Mouse (Mus musculus) spleen, postnatal 36 days (tissue): ENCODE results near the gene Gfer.

ENCODE experiments used
- DNase-seq, 2 experiments: peaks; one replicate each; pipeline ENCODE4 v3.0.0; 2022; ENCODE audit warnings: low spot score in 2 of 2, mixed read lengths in 1 of 2

Gene Gfer

DNA sequence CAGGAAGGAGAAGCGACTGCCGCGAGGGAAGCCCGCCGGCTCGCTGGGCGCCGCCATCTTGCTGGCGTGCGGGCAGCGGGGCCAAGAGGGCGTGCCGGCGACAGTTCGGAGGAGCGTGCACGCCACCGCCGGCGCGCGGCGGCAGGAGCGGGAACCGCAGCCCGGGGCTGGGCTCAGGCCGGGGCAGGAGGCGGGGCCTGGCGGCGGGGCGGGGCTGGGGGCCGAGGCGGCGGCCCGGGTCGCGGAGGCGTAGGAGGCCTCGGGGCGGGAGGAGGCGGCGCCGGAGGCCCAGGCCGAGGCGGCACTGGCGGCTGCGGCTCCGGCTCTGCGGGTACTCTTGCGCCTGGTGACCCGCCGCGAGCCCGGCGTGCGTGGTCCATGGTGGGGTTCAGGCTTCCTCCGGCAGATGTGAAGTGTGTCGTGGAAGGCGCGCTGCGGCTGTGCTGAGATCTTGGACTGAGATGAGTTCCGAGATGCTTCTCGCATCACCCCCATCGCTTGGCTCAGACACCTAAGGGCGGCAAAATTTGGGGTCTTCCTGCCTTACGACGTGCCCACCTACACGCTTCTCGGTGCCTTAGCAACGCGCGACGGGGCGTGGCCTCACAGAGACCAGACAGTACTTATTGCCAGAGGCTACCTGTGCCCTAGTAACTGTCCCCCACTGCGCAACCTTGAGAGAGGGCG lies at the start of gene Gfer, which contains the start of gene Noxo1:
Gene Gfer (minus strand): TSS at position 146 of the 687 bp plus-strand sequence.
Gene Noxo1 (plus strand): TSS at position 224 of the 687 bp plus-strand sequence.
- DNase-seq, result peak; percentile 83 to 86

DNA sequence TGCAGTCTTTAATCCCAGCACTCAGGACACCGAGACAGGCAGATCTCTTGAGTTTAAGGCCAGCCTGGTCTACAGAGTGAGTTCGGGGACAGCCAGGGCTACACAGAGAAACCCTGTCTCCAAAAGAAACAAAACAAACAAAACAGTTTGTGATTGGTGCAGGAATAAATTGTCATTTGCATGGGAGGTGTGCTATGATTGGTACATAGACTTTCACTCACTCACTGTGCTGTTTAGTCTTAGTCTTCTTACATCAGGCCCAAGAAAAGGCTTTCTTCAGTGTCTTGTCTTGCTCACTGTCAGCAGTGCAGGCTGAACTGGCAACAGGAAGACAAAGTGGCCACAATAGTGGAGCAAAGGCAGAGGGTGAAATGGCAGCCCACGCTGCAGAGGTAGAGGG lies 48.4 kb upstream of the Gfer start:
- no peak for DNase-seq

DNA sequence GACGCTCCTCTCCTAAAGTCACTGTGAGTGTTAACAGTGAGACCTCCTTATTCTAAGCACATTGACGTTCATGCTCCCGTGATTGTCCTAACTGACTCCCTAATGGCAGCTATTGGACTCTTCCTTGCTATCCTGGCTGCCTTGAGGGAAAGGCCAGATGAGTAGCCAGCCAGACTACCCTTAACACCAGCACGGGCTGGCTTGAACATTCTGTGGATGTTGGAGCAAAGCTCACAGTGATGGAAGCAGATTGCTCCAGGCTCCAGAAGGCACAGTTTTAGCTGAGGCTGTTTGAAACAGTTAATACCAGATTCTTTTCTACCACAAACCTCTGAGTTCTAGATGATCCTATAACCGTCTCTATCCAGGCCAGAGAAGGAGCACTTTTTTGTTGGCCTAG lies 47.9 kb upstream of the Gfer start:
- DNase-seq, result no peak

DNA sequence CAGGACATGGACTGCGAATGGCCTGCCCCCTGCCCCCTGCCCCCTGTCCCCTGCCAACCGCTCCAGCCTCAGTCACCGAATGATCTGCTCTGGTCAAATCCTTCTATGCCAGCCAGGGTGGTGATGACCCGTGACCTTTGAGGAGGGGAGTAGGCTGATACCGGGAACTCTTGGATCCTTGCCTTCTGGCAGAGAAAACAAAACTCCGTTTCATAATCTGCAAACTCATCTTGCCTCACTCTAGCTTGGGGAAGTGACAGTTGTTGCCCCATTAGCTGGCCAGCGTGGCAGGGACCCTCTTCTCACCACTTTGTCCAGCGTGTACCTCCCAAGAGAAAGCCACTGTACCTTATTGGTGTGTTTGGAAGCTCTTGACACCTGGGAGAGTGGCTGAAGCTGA lies 46.4 kb upstream of the Gfer start:
- no peak for DNase-seq

DNA sequence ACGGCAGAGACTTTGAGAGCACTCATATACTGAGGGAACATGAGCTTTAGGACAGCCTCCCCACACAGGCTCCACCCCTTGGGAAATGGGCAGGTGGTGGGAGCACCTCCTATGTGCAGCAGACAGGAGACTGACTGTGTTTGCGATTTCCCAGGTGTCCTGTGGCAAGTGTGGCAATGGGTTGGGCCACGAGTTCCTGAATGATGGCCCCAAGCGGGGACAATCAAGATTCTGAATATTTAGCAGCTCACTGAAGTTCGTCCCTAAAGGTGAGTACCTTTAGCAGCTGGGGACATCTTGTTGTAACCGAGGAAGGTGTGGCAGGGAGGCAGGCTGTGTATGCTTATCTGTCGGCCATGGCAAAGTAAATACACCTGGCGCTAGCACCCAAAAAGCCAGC lies 44.0 kb upstream of the Gfer start:
- DNase-seq, result no peak

DNA sequence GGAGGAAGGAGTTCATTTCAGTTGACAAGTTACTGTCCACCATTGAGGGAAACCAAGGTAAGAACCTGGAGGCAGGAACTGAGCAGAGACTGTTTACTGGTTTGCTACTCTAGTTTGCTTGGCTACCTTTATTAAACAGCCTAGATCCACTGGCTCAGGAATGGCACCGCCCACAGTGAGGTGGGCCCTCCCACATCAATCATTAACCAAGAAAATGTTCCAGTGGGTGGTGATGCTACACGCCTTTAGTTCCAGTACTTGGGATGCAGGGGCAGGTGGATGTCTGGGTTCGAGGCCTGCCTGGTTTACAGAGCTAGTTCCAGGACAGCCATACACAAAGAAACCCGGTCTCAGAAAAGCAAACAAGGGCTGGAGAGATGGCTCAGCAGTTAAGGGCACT lies 42.3 kb upstream of the Gfer start:
- no peak for DNase-seq

DNA sequence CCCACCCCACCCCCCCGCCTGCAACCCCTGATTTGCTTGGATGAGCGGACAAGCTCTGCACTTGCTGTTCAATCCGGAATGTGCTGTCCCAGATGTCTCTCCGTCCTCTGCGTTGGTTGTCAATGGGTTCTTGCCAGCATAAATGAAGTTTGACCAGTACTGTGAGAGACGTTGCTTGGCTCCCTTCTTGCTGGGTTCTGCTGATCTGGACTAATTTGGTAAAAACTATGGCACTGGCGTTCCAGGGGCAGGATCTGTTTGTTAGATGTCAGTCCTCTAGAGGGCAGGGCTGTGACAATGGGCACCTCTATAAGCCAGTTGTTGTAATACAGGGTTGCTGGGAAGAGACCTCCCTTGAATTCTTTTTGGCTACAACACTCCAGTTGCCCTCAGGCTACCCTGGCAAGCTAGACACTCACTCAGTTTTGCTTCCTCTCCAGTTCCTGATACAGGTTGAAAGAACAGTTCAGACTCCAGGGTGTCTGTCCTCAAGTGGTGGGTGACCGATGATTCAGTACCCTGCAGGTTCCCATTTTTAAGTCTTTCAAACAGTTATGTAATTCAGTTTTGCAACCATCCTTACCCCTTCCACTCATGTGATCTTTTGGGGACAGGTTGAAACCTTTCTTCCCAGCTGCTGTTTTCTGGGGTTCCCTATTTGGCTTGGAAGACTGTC lies 41.3 kb upstream of the Gfer start:
- no peak for DNase-seq

DNA sequence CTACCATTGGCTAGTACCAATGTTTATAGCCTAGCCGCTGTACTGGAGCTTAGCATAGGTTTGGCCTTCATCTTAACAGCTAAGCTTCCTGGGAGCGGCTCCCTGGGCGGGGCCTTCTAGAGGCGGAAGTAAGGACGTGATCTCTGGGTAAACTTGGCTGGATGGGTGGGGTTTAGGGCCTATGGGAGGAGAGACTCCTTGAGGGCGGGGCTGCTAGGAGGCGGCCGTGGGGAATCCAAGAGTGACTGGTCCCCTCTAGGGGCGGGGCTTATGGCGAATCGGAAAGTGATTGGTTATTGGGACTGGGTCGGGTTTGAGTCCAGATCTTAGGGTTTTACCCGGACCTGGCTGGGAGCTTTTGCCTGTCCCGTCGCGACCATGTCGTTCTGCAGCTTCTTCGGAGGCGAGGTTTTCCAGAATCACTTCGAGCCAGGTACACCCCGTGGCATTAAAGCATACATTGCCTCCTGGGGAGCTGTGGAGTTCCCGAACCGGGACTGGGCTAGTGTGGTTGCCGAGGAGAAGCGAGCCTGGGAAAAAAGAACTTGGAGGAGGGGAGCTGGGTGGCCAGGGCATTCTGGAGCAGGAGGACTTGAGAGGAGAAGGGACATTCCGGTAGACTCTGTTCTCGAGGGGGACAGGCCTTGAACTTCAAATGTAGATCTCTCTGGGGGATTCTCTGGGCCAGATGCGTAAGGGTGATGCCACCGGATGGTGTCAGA lies 40.5 kb upstream of the Gfer start, which contains the start of gene Msrb1:
Gene Msrb1 (plus strand): TSS at position 313 of the 722 bp plus-strand sequence.
- peak; percentile 99 for DNase-seq

DNA sequence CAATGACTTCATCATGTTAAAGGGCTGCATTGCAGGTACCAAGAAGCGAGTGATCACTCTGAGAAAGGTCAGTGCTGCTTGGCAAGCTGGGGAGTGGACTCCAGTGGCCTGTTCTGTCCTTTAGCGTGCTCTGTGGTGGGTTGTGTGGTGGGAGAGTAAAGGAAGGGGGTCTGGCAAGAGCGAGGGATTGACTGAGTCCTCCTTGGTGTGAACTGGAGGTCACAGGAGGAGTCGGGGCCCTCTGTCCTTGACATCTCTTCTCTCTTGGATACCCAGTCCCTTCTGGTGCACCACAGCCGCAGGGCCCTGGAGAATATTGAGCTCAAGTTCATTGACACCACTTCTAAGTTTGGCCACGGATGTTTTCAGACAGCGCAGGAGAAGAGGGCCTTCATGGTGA lies 39.5 kb upstream of the Gfer start:
- DNase-seq, result no peak

DNA sequence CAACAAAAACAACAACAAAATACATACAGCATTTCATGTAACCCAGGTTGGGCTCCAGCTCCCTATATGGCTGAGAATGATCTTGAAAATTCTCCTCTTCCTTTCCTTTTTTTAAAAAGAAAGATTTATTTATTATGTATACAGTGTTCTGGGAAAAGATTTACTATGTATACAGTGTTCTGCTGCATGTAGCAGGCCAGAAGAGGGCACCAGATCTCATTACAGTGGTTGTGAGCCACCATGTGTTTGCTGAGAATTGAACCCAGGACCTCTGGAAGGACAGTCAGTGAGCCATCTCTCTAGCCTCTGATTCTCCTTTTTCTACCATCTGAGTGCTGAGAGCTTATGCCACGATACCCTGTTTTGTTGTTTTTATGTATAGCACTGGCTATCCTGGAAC lies 38.6 kb upstream of the Gfer start:
- no peak for DNase-seq

DNA sequence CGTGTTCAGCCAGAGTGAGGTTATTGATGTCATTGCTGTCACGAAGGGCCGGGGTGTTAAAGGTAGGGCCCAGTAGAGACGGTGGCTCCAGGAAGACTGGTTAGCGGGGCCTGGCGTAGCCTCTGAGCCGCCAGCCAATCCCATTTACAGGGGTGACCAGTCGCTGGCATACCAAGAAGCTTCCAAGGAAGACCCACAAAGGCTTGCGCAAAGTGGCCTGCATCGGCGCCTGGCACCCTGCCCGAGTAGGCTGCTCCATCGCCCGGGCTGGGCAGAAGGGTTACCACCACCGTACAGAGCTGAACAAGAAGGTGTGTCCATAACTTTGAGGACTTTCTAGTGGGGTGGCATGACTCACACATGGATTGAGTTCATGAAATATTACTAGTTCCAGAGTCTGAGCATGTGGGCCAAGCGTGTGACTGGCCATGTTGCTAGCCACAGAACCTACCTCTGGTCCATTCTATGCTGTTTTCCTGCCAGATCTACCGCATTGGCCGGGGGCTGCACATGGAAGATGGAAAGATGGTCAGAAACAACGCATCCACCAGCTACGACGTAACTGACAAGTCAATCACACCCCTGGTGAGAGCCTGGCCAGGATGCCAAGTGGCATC lies 37.6 kb upstream of the Gfer start:
- no peak for DNase-seq

DNA sequence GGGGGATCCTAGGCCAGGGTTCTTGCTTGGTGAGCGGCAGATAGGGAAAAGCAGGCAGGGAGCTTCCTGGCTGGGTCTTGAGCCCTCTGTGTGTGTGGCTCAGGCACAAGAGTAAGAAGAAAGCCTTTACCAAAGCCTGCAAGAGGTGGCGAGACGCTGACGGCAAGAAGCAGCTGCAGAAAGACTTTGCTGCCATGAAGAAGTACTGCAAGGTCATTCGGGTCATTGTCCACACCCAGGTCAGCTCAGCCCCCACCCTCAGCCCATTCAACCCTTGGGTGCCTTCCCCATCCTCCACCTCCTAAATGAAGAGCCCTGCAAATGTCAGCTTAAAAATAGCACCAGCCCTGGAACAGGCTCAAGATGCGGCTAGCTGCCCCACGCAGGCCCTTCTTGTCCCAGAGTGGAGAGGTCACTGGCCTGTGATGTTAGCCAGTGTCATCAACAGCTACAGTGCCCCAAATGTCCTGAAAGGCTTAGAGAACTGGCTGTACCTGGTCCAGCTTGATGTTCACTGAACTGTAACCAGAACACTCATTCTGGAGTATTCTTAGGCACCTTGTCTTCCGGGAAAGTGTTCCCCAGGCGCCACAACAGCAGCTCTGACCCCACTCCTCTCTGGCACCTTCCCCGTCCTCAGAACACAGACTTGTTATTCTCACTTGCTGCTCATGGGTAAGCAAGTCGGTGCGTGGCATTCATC lies 36.4 kb upstream of the Gfer start:
- DNase-seq, result no peak

DNA sequence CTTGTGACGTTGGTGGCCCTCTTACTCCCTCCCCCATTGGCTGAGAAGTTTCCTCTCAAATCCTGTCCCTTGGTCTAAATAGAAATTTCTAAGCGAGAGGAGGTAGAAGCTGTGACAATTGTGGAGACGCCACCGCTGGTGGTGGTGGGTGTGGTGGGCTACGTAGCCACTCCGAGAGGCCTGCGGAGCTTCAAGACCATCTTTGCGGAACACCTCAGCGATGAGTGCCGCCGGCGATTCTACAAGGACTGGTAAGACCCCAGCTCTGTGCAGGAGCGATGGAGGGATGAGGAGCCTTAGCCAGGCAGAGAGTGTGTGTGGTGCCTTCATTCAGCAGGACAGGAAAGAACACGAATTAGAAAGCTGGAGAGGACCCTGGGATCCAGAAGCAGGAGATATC lies 34.8 kb upstream of the Gfer start:
- no peak for DNase-seq

DNA sequence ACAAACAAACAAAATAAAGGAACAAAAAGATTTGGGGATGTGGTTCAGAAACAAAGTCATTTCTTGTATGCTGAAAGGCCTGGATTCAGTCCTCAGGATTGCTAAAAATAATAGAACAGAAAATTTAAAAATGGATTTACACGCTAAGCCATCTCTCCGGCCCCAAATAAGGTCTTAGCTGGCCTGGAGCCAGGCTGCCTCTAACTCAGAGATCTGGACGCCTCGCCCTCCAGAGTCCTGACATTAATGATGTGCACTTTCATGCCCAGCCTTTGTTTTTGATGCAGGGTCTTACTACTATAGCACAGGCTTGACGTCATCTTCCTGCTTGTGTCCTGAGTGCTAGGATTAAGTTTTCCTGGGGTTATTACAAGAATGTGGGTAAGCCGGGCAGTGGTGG lies 33.1 kb upstream of the Gfer start:
- DNase-seq, result no peak

DNA sequence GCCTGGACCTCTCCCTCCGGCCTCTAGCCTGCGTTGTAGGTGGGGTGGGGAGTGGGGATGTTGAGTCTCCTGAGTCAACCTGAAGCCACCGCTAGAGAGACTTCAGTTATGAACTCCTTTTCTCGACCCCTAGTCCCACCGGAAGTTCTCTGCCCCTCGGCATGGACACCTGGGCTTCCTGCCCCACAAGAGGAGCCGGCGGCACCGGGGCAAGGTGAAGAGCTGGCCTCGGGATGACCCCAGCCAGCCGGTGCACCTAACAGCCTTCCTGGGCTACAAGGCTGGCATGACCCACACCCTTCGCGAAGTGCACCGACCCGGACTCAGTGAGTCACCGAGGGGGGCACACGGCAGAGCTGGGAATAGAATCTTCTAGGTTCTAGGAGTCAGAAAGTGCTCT lies 32.2 kb upstream of the Gfer start:
- no peak for DNase-seq

DNA sequence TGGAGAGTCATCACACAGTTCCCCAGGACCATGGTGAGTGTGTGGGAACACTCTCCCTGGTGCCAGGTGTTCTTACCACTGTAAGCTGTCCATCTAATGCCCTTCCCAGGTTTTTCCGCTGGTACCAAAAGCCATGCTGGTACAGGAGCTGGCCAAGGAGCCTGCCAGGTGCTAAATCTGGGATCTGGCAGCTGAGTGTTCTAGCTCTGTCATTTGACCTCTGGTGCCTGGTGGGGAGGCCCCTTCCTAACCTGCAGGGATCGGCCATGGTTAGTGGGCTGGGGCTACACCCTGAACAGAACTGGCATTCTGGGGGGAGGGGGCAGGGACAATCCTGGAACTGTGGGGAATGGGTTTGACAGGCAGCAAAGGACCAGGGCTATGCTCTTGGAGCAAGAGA lies 31.7 kb upstream of the Gfer start, which contains the start of gene Rpl3l:
Gene Rpl3l (plus strand): TSS at position 203 of the 400 bp plus-strand sequence.
- DNase-seq, result no peak

DNA sequence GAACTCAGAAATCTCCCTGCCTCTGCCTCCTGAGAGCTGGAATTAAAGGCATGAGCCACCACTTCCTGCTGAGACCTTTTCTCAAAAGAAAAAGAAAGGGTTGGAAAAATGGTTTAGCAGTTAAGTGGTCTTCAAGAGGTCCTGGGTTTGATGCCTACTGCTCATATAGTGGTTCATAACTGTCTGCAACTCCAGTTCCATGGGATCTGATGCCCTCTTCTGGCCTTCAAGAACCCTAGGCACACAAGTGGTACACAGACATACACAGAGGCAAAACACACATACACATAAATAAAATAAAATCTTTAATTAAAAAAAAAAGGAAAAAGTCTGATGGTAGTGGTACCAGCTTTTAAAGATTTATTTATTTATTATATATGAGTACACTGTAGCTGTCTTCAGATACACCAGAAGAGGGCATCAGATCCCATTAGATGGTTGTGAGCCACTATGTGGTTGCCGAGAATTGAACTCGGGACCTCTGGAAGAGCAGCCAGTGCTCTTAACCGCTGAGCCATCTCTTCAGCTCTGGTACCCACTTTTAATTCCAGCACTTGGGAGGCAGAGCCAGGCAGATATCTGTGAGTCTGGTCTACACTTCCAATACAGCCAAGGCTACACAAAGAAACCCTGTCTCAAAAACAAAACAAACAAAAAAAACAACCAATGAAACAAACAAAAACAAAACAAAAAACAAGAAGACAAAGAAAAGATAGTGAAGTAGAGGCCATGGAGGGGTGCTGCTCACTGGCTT lies 29.9 kb upstream of the Gfer start:
- DNase-seq, result no peak

DNA sequence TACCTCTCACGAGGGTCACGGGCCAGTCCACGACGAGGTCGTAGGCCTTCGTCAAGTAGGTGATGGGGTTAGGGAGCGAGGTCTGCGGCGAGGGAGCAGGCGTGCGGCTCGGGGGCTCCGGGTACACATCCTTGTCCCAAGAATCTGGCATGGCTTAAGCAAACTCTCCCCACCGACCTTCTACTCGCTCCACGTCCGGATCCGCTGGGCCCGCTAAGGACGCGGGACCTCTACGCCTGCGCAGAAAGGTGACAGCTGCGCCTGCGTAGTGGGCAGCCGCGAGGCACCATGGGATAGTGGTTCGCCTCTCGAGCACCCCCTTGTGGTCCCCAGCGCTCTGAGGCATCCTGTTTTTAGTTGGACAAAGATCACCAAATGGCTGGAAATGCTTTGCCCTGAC lies 28.2 kb upstream of the Gfer start, which contains the start of gene Ndufb10:
Gene Ndufb10 (minus strand): TSS at position 295 of the 400 bp plus-strand sequence.
- peak; percentile 92 to 94 for DNase-seq

DNA sequence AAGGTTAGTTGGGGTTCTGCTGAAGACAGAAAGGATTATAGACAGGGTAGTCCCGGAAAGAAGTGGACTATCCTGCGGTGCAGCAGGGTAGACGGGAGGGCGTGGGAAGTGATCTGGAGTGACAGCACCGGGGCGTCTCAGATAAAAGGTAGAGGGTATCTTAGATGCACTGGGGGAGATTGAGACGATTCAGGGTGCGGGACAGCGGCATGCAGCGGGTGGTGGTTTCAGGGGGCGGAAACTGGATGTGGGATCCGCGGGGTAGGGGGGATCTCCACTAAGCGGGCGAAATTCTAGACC lies 27.9 kb upstream of the Gfer start:
- DNase-seq, result peak; percentile 19 to 50

DNA sequence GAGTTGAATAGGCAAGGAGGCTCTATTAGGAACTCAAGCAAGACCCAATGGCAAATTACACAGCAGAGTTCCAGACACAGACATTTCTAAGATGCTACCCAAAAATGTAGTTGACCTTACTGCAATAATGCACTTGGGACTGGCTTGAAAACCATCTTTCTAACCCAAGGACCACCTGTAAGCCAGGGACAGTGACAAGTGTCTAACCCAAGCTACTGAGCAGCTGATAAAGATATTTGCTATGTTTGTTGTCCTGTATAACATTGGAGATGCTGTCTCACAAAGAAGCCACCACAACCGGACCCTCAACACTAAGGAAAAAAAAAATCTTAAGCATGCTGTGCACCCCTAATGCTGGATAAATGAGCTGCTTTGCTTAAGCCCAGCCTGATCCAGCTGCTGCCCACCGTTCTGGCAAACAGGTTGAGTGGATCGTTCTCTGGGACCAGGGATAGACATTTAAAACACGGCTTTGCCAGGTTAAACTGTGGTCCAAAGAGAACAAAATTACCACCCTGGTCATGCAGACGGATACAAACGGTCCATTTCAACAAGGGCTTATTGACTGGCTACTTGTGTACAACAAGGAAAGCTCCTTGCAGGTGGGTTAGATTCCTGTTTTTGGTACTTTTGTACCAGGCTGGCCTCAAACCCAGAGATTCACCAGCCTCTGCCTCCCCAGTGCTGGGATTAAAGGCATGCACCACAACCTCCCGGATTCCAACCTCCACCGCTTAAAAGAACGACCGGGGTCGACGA lies 27.3 kb upstream of the Gfer start:
- no peak for DNase-seq
